Mouse (Mus musculus) heart, embryonic 14.5 days (tissue): ENCODE results near the gene Dennd4c. TPM values are rescaled to one million over a fixed set of nuclear protein-coding genes. Genes with fewer than 3 reads are reported as not detected.

Source experiments
- ATAC-seq: fragments of 200-750 bp; cut with Nextera tagmentation; 2 replicates; pipeline ENCODE4 v1.8.0; 2017; ENCODE audit warnings: low read depth, moderate TSS enrichment; ENCODE audit not compliant: insufficient number of reproducible peaks, insufficient read depth, low FRiP score
- H3K27ac ChIP-seq, 2 experiments: fragments of 200-500 bp in 1 of 2; fragments of 300-500 bp in 1 of 2; sonication (generic) in 1 of 2; replicated peaks in 1 of 2; 2 replicates each; pipeline ENCODE4 v1.5.1; 2012 to 2014; ENCODE audit warnings: low read depth in 2 of 2, low read length in 2 of 2, control low read depth in 1 of 2, mild to moderate bottlenecking in 1 of 2, mixed read lengths in 1 of 2; ENCODE audit not compliant: control insufficient read depth in 1 of 2, insufficient read depth in 1 of 2
- H3K27me3 ChIP-seq: fragments of 300-500 bp; sonication (generic); 2 replicates; pipeline ENCODE4 v1.6.1; 2014; ENCODE audit warnings: mild to moderate bottlenecking, low read length, control low read depth; ENCODE audit not compliant: control insufficient read depth, insufficient read depth
- H3K36me3 ChIP-seq: fragments of 300-500 bp; sonication (generic); 2 replicates; pipeline ENCODE4 v1.6.1; 2014; ENCODE audit warnings: mild to moderate bottlenecking, control low read depth, low read length, mixed read lengths; ENCODE audit not compliant: control insufficient read depth, insufficient read depth
- H3K4me1 ChIP-seq, 2 experiments: fragments of 200-500 bp in 1 of 2; fragments of 300-500 bp in 1 of 2; sonication (generic) in 1 of 2; 2 replicates each; pipeline ENCODE4 v1.6.1; 2012 to 2014; ENCODE audit warnings: low read length in 2 of 2, control low read depth in 1 of 2, mixed read lengths in 1 of 2; ENCODE audit not compliant: control insufficient read depth in 2 of 2, insufficient read depth in 2 of 2
- H3K4me2 ChIP-seq: fragments of 300-500 bp; sonication (generic); 2 replicates; pipeline ENCODE4 v1.6.1; 2014; ENCODE audit warnings: mild to moderate bottlenecking, low read length
- H3K4me3 ChIP-seq, 2 experiments: fragments of 200-500 bp in 1 of 2; fragments of 300-500 bp in 1 of 2; sonication (generic) in 1 of 2; 2 replicates each; pipeline ENCODE4 v1.5.1; 2012 to 2014; ENCODE audit warnings: low read length in 2 of 2, mild to moderate bottlenecking in 2 of 2, control low read depth in 1 of 2, low read depth in 1 of 2, moderate library complexity in 1 of 2; ENCODE audit not compliant: control insufficient read depth in 1 of 2, insufficient read depth in 1 of 2
- H3K9ac ChIP-seq: fragments of 300-500 bp; sonication (generic); 2 replicates; pipeline ENCODE4 v1.6.1; 2014; ENCODE audit warnings: mild to moderate bottlenecking, low read length
- H3K9me3 ChIP-seq: fragments of 300-500 bp; sonication (generic); 2 replicates; pipeline ENCODE4 v1.6.1; 2016; ENCODE audit warnings: low read length, control low read depth; ENCODE audit not compliant: control insufficient read depth
- WGBS: fragments of 180-500 bp; shearing (Covaris S2); extraction: QIAGEN DNeasy Blood & Tissue Kit; methylation state at CpG from one replicate; pipeline ENCODE4 v1.1.7; 2014; 5-methylcytosine and 5-hydroxymethylcytosine counted together
- polyA plus RNA-seq: library from polyadenylated mRNA; unstranded; fragments of >200 nt; fragmentation: Nextera tagmentation; extraction: Ambion mirVana; gene quantifications from 2 replicates; pipeline ENCODE4 v1.2.1, GENCODE M21; 2014

Gene Dennd4c
- polyA plus RNA-seq, 1 experiment from 2014 or later: 7.4 TPM

DNA sequence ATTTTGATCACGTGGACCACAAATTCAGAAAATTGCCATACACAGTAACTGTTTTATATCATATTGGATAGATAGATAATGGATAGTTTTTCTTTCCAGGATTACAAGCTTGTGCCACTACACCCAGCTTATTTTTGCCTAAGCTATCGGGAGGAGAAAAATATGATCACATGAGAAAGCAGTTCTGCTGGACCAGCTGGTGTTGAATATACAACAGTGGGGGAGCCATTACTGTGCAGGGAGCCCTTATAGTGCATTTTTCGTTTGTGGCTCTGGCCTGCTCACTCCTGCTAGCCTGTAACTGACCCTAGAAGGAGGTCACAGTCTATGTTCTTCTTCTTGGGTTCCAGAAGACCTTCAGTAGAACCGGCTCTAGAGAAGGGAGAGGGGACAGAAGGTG is 124.7 kb downstream of the Dennd4c start:
- no peaks in the 10 kb centered on the region for H3K36me3 ChIP-seq
- WGBS: 62% methylated on average over 4 of the region's 4 CpGs

DNA sequence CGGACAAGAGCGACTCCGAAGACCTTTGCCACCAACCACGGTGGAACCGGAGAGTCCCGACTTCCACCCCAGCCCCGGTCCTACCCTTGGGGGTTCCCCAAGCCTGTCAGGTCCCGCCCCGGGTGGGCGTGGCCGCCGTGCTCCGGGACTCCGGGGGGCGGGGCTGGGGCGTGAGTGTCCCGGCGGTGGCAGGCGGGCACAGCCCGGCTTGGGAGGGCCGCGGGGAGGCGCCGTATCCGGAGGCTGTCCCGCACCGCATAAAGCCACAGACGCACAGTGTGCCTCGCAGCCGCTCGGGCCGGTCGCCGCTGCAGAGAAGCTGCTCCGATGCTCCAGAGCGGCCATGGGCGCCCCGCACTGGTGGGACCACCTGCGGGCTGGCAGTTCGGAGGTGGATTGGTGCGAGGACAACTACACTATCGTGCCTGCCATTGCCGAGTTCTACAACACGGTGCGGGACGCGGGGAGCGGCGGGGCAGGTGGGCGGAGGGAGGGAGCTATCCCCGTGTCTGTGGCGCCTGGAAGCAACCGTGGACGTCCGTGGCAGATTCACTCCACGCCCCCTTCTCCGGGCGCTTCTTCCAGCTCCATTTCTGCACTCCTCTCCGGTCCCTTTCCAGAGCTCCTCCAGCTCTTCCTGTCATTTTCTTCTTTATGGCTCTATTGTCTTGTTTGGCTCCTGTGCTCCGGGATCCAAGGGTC is 125.9 kb downstream of the Dennd4c start, which contains the start of gene Acer2:
Acer2 (plus strand) TSS at position 251 of the 702 bp plus-strand sequence.
- Histone ChIP-seq H3K9me3 (no peaks in the 10 kb centered on the region), H3K4me1 (no peaks in the 10 kb centered on the region), H3K4me3 (peak within 1 kb of the TSS; percentile 59 to 73), H3K4me2 (peak within 1 kb of the TSS; percentile 95), H3K27me3 (peaks cover 3% of the 10 kb centered on the region; the same call in 1 of the 2 replicates), H3K9ac (peak within 1 kb of the TSS; percentile 75), H3K36me3 (no peaks in the 10 kb centered on the region), H3K27ac (peak within 1 kb of the TSS; percentile 29 to 44; a peak in 3 of 4 replicates)
- ATAC-seq: peak; percentile 96
- WGBS: under 1% methylated on average over 59 of the region's 60 CpGs

More for the DNA sequence above, 124.7 kb downstream of the Dennd4c start:
- Histone ChIP-seq H3K27me3 (peaks cover 3% of the 10 kb centered on the region; the same call in 1 of the 2 replicates), H3K27ac (no peak overlapping the region), H3K4me3 (no peak overlapping the region), H3K9me3 (no peaks in the 10 kb centered on the region), H3K4me1 (no peaks in the 10 kb centered on the region), H3K4me2 (no peak overlapping the region), H3K9ac (no peak overlapping the region)
- ATAC-seq: no peak

DNA sequence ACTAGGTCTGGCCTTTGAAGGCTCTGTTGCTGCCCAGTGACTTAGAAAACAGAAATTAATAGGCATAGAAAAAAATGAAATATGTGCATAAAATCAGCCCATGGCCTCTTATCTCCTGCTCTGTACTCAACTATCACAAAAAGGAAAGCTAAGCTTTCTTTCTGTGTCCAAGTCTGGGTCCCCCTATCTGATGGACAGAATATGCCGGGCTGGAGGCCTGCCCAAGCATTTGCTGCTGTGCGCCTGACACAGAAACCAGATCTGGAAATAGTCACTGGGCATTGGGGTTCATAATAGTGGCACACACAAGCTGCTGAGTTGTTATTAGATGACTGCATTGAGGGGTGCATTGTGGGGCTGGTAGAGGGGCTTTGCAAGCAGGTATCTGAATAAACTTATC is 131.1 kb downstream of the Dennd4c start:
- peaks cover 3% of the 10 kb centered on the region; the same call in 1 of the 2 replicates for H3K27me3 ChIP-seq
- peak overlapping the region in 1 of 2 experiments; percentile 57; a peak in 1 of 4 replicates for H3K27ac ChIP-seq
- no peaks in the 10 kb centered on the region for H3K36me3 ChIP-seq
- no peaks in the 10 kb centered on the region for H3K9me3 ChIP-seq
- no peak overlapping the region for H3K4me2 ChIP-seq
- no peak overlapping the region for H3K4me3 ChIP-seq
- no peak overlapping the region for H3K9ac ChIP-seq
- peaks cover 0 to 3% of the 10 kb centered on the region in 2 experiments; a peak in 2 of 4 replicates for H3K4me1 ChIP-seq
- no peak for ATAC-seq
- WGBS: 52% methylated on average over 2 of the region's 2 CpGs

GRCm38 (mm10) chr4:86881178-86881577 is 132.8 kb downstream of the Dennd4c start:
- Histone ChIP-seq H3K9ac (no peak overlapping the region), H3K9me3 (no peaks in the 10 kb centered on the region), H3K36me3 (no peaks in the 10 kb centered on the region), H3K4me2 (no peak overlapping the region), H3K27ac (no peak overlapping the region; a peak in 1 of 4 replicates), H3K4me3 (no peak overlapping the region), H3K27me3 (peaks cover under 1% of the 10 kb centered on the region; the same call in 1 of the 2 replicates), H3K4me1 (peaks cover 3 to 6% of the 10 kb centered on the region in 2 experiments; a peak in 2 of 4 replicates)
- no peak for ATAC-seq
- 85% methylated on average over 4 of the region's 4 CpGs for WGBS

DNA sequence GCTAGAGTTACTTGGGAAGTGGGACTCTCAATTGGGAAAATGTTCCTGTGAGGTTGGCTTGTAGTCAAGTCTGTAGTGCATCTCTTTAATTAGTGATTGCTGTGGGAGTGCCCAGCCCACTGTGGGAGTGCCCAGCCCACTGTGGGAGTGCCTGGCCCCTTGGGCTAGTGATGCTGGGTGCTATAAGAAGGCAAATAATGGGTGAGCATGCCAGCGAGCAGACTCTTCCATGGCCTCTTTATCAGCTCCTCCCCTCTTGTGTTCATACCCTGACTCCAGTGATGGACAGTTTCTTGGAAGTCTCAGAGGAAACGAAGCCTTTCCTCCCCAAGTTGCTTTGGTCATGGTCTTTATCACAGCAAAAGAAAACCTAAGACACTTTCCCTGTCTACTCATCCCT is 134.1 kb downstream of the Dennd4c start:
- Histone ChIP-seq H3K4me2 (no peak overlapping the region), H3K4me3 (no peak overlapping the region), H3K9ac (no peak overlapping the region), H3K27ac (peak overlapping the region in 1 of 2 experiments; percentile 33; a peak in 1 of 4 replicates), H3K27me3 (no peaks in the 10 kb centered on the region), H3K4me1 (peaks cover 6 to 11% of the 10 kb centered on the region in 2 experiments; a peak in 3 of 4 replicates), H3K36me3 (peaks cover 5% of the 10 kb centered on the region; the same call in 1 of the 2 replicates), H3K9me3 (no peaks in the 10 kb centered on the region)
- 45% methylated on average over 2 of the region's 2 CpGs for WGBS
- ATAC-seq: no peak

- Histone ChIP-seq H3K36me3 (peaks cover 16% of the 10 kb centered on the region), H3K27ac (no peak overlapping the region), H3K4me2 (no peak overlapping the region), H3K27me3 (no peaks in the 10 kb centered on the region), H3K4me3 (no peak overlapping the region), H3K9me3 (no peaks in the 10 kb centered on the region), H3K4me1 (peaks cover 6 to 11% of the 10 kb centered on the region in 2 experiments; a peak in 3 of 4 replicates), H3K9ac (no peak overlapping the region)
- WGBS: 57% methylated on average over 4 of the region's 4 CpGs
- no peak for ATAC-seq
These were observed 136.6 kb downstream of the Dennd4c start for GRCm38 (mm10) chr4:86884945-86885344.

GRCm38 (mm10) chr4:86885790-86886159 is 137.4 kb downstream of the Dennd4c start:
- peak overlapping the region; percentile 79 to 86 for H3K27ac ChIP-seq
- WGBS: 20% methylated on average over 12 of the region's 12 CpGs
- H3K27me3 ChIP-seq: no peaks in the 10 kb centered on the region
- H3K9ac ChIP-seq: peak overlapping the region; percentile 36
- peak; percentile 51; the same call in 1 of the 2 replicates for ATAC-seq
- no peaks in the 10 kb centered on the region for H3K9me3 ChIP-seq
- peaks cover 16% of the 10 kb centered on the region for H3K36me3 ChIP-seq
- H3K4me2 ChIP-seq: peak overlapping the region; percentile 67
- peak overlapping the region; percentile 36 to 41 for H3K4me3 ChIP-seq
- peaks cover 3 to 11% of the 10 kb centered on the region in 2 experiments; a peak in 3 of 4 replicates for H3K4me1 ChIP-seq
